Mouse (Mus musculus): ENCODE measurements around the gene Gcgr. TPM values are rescaled to one million over a fixed set of nuclear protein-coding genes. Genes with fewer than 3 reads are reported as not detected.
"Not testable (repeated sequence)": the region's sequence is repeated elsewhere in the genome, so short reads cannot be mapped to it uniquely, and the experiment has no call there.

The Gcgr gene
- total and polyA plus RNA-seq, 2 experiments from 2014 or later = 0.22 TPM; not detected in 1

DNA sequence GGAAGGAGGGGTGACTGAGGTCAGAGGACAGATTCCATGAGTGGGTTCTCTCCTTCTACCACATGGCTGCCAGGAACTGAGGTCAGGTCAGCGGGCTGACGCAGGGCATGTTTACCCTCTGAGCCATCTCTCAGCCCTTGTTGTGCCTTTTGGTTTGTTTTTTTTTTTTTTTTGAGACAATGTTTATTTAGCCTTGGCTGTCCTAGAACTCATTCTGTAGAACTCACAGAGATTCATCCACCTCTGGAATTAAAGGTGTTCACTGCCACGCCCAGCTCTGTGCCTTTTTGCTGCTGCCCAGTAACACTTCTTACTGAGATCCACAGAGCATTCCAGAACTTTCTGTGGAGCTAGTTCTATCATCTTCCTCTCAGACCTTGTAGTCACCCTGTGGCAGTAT lies 24.8 kb upstream of the Gcgr start:
- no peak for DNase-seq
- H3K4me2 ChIP-seq (ENCODE audit: low read depth) = no peak overlapping the region
- H3K4me3 ChIP-seq (ENCODE audit: low read depth, low read length) = no peak overlapping the region
- WGBS = 91% methylated on average over 3 of the region's 3 CpGs
- H3K9ac ChIP-seq = no peak overlapping the region
- TF ChIP-seq CTCF (IDR thresholded peaks at IDR 0.05; ENCODE audit: low read depth) = no peak
- no peaks in the 10 kb centered on the region for H3K36me3 ChIP-seq (ENCODE audit: insufficient read depth)
- no peak overlapping the region for H3K27ac ChIP-seq (ENCODE audit: low read depth, low read length)
- no peak for ATAC-seq
- no peaks in the 10 kb centered on the region for H3K9me3 ChIP-seq (ENCODE audit: low read length)
- H3K27me3 ChIP-seq (ENCODE audit: insufficient read depth, low read length) = no peaks in the 10 kb centered on the region
- H3K4me1 ChIP-seq (ENCODE audit: insufficient read depth) = no peaks in the 10 kb centered on the region

DNA sequence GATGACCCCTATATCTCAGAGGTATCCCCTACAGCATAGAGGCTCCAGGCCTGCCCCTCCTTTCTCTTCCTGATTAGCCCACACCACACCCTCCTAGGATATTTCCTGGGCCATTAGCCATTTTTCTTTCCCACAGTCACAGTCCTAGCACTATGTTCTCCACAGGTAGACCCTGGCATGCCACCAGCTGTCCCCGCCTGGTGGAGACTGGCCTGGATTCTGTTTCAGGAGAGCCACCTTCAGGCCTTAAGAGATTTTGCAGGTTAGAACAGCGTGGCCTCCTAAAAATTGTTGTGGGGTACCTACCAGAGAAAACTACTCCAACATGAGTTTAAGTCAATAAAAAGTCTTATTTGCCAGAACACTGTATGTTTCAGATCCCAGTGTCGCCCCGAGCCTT lies 23.6 kb upstream of the Gcgr start:
- ATAC-seq = no peak

DNA sequence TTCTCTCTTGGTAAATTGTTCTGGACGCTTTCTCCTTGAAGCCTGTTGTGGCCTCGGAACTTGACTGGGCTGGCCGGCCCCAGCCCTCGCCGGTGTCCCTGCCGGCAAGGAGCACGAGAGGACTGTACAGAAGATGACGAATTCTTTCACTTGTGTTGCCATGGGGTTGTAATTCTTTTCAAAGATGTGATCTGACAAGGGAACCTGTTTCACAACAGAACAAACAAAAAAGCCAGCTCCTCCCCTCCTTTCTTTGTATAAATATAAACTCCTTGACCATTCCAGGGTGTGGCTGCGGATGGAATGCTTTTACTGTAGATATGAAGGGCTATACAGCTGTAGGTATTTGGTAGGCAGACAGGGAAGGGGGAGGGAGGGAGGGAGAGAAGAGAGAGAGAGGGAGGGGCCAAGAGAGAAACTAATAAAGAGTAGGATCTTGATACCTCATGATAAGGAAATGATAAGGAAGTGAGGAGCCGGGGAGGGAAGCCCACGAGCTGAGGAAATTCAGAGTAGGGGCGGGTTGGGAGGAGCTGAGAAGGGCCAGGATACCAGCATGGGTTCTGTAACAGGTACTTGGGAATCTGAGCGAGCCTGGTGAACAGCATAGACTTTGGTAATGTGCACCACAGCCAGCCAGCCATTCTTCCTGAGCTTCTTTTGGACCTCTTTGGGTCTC lies 22.7 kb upstream of the Gcgr start:
- Histone ChIP-seq H3K4me2 (ENCODE audit: low read depth) (no peak overlapping the region), H3K9ac (no peak overlapping the region), H3K36me3 (ENCODE audit: insufficient read depth) (no peaks in the 10 kb centered on the region), H3K9me3 (ENCODE audit: low read length) (no peaks in the 10 kb centered on the region), H3K27ac (ENCODE audit: low read depth, low read length) (no peak overlapping the region), H3K27me3 (ENCODE audit: insufficient read depth, low read length) (no peaks in the 10 kb centered on the region), H3K4me1 (ENCODE audit: insufficient read depth) (no peaks in the 10 kb centered on the region), H3K4me3 (ENCODE audit: low read depth, low read length) (no peak overlapping the region)
- no peak for TF ChIP-seq CTCF (IDR thresholded peaks at IDR 0.05; ENCODE audit: low read depth)
- 80% methylated on average over 13 of the region's 13 CpGs for WGBS
- DNase-seq (no peak), ATAC-seq (no peak)

More for the DNA sequence above, 23.6 kb upstream of the Gcgr start:
- H3K4me1 ChIP-seq (ENCODE audit: insufficient read depth) = no peaks in the 10 kb centered on the region
- H3K4me3 ChIP-seq (ENCODE audit: low read depth, low read length) = no peak overlapping the region
- WGBS = 60% methylated on average over 4 of the region's 4 CpGs
- peak; percentile 37 for TF ChIP-seq CTCF (IDR thresholded peaks at IDR 0.05; ENCODE audit: low read depth)
- no peaks in the 10 kb centered on the region for H3K27me3 ChIP-seq (ENCODE audit: insufficient read depth, low read length)
- H3K4me2 ChIP-seq (ENCODE audit: low read depth) = no peak overlapping the region
- no peak overlapping the region for H3K9ac ChIP-seq
- no peak for DNase-seq
- no peak overlapping the region for H3K27ac ChIP-seq (ENCODE audit: low read depth, low read length)
- H3K9me3 ChIP-seq (ENCODE audit: low read length) = no peaks in the 10 kb centered on the region
- H3K36me3 ChIP-seq (ENCODE audit: insufficient read depth) = no peaks in the 10 kb centered on the region

DNA sequence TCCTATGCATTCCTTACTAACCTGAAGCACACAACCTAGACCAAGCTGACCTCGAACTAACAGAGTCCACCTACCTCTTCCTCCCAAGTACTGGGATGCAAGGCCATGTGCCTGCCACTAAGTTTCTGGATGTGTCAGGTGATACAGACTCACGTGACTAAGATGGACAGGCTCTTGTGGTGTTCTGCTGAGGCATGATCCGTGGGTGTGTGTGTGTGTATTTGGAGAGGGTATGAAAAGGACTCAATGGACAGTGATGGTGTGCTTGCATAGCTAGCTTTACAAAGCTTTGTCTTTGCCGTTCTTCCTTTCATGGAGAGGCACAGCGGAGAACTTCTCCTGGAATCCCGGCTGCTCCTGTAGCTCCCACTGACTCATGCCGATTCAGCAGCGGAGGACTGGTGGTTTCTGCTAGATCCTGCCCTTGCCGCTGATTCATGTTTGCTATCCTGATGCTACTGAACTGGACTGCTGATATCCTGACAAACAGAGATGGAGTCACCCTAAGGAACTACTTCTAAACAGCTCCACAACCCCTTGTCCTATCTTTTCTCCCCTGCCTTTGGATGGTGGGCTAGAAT lies 22.1 kb upstream of the Gcgr start:
- ATAC-seq = no peak

DNA sequence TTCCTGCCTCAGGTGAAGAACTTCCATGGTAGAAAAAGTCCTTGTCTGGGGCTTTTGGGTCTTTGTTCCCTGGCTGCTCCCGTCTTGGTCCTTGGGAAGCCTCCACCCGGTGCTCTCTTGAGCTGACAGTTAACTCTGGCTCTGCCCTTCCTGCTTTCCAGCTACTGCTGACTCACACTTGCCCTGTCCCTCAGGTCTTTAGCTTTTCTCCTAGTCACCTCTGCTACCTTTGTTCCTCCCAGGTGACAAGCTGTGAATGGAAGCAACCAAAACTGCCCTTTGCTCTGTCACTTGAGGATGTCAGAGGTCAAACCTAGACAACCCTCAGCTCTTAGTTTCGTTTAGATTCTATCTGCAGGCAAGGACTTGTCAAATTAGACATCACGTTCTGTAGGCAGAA lies 20.6 kb upstream of the Gcgr start:
- DNase-seq = no peak
- Histone ChIP-seq H3K4me2 (ENCODE audit: low read depth) (no peak overlapping the region), H3K4me1 (ENCODE audit: insufficient read depth) (no peaks in the 10 kb centered on the region), H3K27me3 (ENCODE audit: insufficient read depth, low read length) (no peaks in the 10 kb centered on the region), H3K9me3 (ENCODE audit: low read length) (no peaks in the 10 kb centered on the region), H3K9ac (no peak overlapping the region), H3K27ac (ENCODE audit: low read depth, low read length) (no peak overlapping the region), H3K36me3 (ENCODE audit: insufficient read depth) (no peaks in the 10 kb centered on the region), H3K4me3 (ENCODE audit: low read depth, low read length) (no peak overlapping the region)
- 31% methylated on average over 4 of the region's 4 CpGs for WGBS
- ATAC-seq = no peak
- TF ChIP-seq CTCF (IDR thresholded peaks at IDR 0.05; ENCODE audit: low read depth) = no peak

More for the DNA sequence above, 22.1 kb upstream of the Gcgr start:
- Histone ChIP-seq H3K4me2 (ENCODE audit: low read depth) (no peak overlapping the region), H3K4me3 (ENCODE audit: low read depth, low read length) (no peak overlapping the region), H3K9me3 (ENCODE audit: low read length) (no peaks in the 10 kb centered on the region), H3K36me3 (ENCODE audit: insufficient read depth) (no peaks in the 10 kb centered on the region), H3K9ac (no peak overlapping the region), H3K4me1 (ENCODE audit: insufficient read depth) (no peaks in the 10 kb centered on the region), H3K27me3 (ENCODE audit: insufficient read depth, low read length) (no peaks in the 10 kb centered on the region), H3K27ac (ENCODE audit: low read depth, low read length) (no peak overlapping the region)
- 86% methylated on average over 9 of the region's 9 CpGs for WGBS
- DNase-seq = no peak
- TF ChIP-seq CTCF (IDR thresholded peaks at IDR 0.05; ENCODE audit: low read depth) = no peak

DNA sequence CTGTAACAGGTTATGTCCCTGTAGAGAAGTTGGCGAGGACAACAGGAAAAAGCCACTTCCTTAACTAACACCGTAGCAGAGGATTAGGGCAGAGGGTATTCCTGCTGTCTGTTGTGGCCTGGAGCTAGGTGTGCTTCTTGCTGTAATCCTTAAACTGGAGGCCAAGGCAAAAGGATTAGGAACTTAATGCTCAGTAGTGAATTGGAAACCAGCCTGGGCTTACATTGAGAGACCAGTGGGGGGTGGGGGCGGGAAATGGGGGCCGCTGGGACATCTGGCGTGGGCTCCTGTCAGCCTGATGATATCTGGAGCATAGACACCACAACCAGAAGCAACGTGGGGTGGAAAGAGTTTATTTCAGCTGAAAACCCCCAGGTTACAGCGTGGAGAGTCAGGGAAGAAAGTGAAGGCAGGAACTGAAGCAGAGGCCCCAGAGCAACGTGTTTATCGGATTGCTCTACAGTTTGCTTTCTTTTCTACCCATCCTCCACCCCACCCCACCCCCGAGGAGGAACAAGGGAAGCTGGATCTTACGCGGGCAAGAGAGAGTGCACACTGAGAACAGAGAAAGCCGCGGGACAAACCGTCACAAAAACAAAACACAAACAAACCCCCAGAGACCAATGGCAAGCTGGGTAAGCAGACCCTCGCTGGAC lies 20.0 kb upstream of the Gcgr start:
- H3K36me3 ChIP-seq (ENCODE audit: insufficient read depth) = no peaks in the 10 kb centered on the region
- H3K9me3 ChIP-seq (ENCODE audit: low read length) = no peaks in the 10 kb centered on the region
- WGBS = 5% methylated on average over 16 of the region's 16 CpGs
- no peak for ATAC-seq
- DNase-seq = no peak
- no peak overlapping the region for H3K27ac ChIP-seq (ENCODE audit: low read depth, low read length)
- H3K4me1 ChIP-seq (ENCODE audit: insufficient read depth) = no peaks in the 10 kb centered on the region
- peak overlapping the region; percentile 17; the same call in 1 of the 2 replicates for H3K4me2 ChIP-seq (ENCODE audit: low read depth)
- H3K4me3 ChIP-seq (ENCODE audit: low read depth, low read length) = no peak overlapping the region
- no peak overlapping the region for H3K9ac ChIP-seq
- TF ChIP-seq CTCF (IDR thresholded peaks at IDR 0.05; ENCODE audit: low read depth) = no peak
- H3K27me3 ChIP-seq (ENCODE audit: insufficient read depth, low read length) = no peaks in the 10 kb centered on the region

DNA sequence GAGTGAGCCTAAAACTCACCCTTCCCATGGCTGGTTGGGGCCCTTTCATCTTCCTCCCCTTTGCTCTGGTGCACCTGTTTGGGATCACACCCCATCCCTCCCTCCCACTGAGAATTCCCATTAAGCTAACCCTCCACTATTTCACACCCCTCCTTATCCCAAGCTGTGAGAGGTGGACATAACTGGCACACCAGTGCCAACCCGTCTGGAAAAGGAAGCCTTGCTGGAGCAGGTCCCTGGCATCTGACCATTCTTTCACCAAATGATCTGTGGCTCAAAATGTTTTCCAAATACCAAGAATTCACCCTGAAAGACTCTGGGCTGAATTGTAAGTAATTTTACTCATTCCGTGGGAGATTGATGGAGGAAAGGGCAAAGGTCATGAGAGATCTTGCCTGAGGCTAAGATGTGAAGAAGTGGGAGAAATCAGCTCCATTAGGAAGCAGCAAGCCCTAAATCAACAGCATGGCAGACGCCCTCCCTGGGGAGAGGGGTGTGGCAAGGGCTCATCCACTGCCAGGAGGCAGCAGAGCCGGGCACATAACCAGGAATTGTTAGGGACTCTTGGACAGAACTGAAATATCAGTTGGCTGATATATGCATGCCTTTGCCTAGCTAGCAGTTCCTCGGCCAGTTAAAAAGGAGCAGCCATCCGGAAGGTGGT lies 17.6 kb upstream of the Gcgr start:
- DNase-seq (no peak), ATAC-seq (no peak)
- Histone ChIP-seq H3K27me3 (ENCODE audit: insufficient read depth, low read length) (no peaks in the 10 kb centered on the region), H3K9ac (no peak overlapping the region), H3K27ac (ENCODE audit: low read depth, low read length) (no peak overlapping the region), H3K4me3 (ENCODE audit: low read depth, low read length) (no peak overlapping the region), H3K9me3 (ENCODE audit: low read length) (no peaks in the 10 kb centered on the region), H3K36me3 (ENCODE audit: insufficient read depth) (no peaks in the 10 kb centered on the region), H3K4me1 (ENCODE audit: insufficient read depth) (no peaks in the 10 kb centered on the region), H3K4me2 (ENCODE audit: low read depth) (no peak overlapping the region)
- no peak for TF ChIP-seq CTCF (IDR thresholded peaks at IDR 0.05; ENCODE audit: low read depth)
- WGBS = 46% methylated on average over 6 of the region's 6 CpGs

DNA sequence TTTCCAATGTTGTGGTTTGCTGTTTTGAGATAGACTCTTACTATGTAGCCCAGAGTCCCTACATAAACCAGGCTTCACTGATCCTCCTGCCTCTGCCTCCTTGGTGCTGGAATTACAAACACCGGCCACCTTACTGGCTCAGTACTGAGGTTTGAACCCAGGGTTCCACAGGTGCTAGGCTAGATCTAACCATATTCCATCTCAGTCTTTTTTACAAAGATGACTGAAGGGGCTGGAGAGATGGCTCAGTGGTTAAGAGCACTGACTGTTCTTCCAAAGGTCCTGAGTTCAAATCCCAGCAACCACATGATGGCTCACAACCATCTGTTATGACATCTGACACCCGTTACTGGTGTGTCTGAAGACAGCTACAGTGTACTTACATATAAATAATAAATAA lies 16.2 kb upstream of the Gcgr start:
- not testable (repeated sequence) for H3K4me1 ChIP-seq (ENCODE audit: insufficient read depth); H3K36me3 ChIP-seq (ENCODE audit: insufficient read depth); H3K27me3 ChIP-seq (ENCODE audit: insufficient read depth, low read length); H3K4me3 ChIP-seq (ENCODE audit: low read depth, low read length); H3K9me3 ChIP-seq (ENCODE audit: low read length); H3K27ac ChIP-seq (ENCODE audit: low read depth, low read length); H3K9ac ChIP-seq; ATAC-seq; DNase-seq; H3K4me2 ChIP-seq (ENCODE audit: low read depth)
- WGBS = 89% methylated on average over 2 of the region's 2 CpGs
